Mouse (Mus musculus) small intestine, adult 2 months (tissue): ENCODE results near the gene Rasgef1b. TPM values are rescaled to one million over a fixed set of nuclear protein-coding genes. Genes with fewer than 3 reads are reported as not detected.

ENCODE experiments used
- H3K27ac ChIP-seq: fragments of 200-500 bp; 2 replicates; pipeline ENCODE4 v1.5.1; 2012; ENCODE audit warnings: low read depth, low read length, control low read depth, inconsistent platforms; ENCODE audit not compliant: insufficient read depth
- H3K27me3 ChIP-seq: fragments of 200-500 bp; 2 replicates; pipeline ENCODE4 v1.6.1; 2012; ENCODE audit warnings: mild to moderate bottlenecking, moderate library complexity, low read length, inconsistent platforms; ENCODE audit not compliant: control insufficient read depth, insufficient read depth
- H3K36me3 ChIP-seq: fragments of 200-500 bp; 2 replicates; pipeline ENCODE4 v1.6.1; 2012; ENCODE audit warnings: mild to moderate bottlenecking, low read length, control low read depth, inconsistent platforms; ENCODE audit not compliant: control insufficient read depth, insufficient read depth
- H3K4me1 ChIP-seq: fragments of 200-500 bp; 2 replicates; pipeline ENCODE4 v1.6.1; 2012; ENCODE audit warnings: low read length, inconsistent platforms, mixed read lengths; ENCODE audit not compliant: control insufficient read depth, insufficient read depth, insufficient read length
- H3K4me3 ChIP-seq: fragments of 200-500 bp; 2 replicates; pipeline ENCODE4 v1.5.1; 2012; ENCODE audit warnings: low read depth, mild to moderate bottlenecking, control low read depth, inconsistent platforms, low read length, moderate library complexity
- CTCF ChIP-seq: fragments of 200-500 bp; IDR thresholded peaks from 2 replicates; pipeline ENCODE4 v1.5.1; 2012; ENCODE audit warnings: low read depth, mild to moderate bottlenecking, control low read depth, inconsistent platforms, low read length, moderate library complexity, mixed read lengths; ENCODE audit not compliant: insufficient replicate concordance, insufficient read length; ENCODE audit errors: extremely low read depth
- POLR2A ChIP-seq: fragments of 200-500 bp; IDR thresholded peaks from 2 replicates; pipeline ENCODE4 v1.6.1; 2012; ENCODE audit warnings: low read depth, mild to moderate bottlenecking, control low read depth, inconsistent platforms, low read length, moderate library complexity
- WGBS: fragments of 180-500 bp; shearing (Covaris S2); methylation state at CpG from one replicate; pipeline ENCODE4 v1.1.7; 2018; 5-methylcytosine and 5-hydroxymethylcytosine counted together
- polyA plus RNA-seq: library from polyadenylated mRNA; depleted of rRNA; stranded (reverse); fragments of >200 nt; gene quantifications from 2 replicates; pipeline ENCODE4 v1.2.3, GENCODE M21; 2012

Rasgef1b gene
- polyA plus RNA-seq, 1 experiment, result 16.2 TPM

- TF ChIP-seq CTCF, result no peak
- no peak for TF ChIP-seq POLR2A
- H3K4me3 ChIP-seq, result no peak overlapping the region
- H3K36me3 ChIP-seq, result no peaks in the 10 kb centered on the region
- H3K27ac ChIP-seq, result no peak overlapping the region
- H3K4me1 ChIP-seq, result no peaks in the 10 kb centered on the region
- 68% methylated on average over 9 of the region's 9 CpGs for WGBS
- H3K27me3 ChIP-seq, result no peaks in the 10 kb centered on the region
Measured at GRCm38 (mm10) chr5:99504349-99504830, 224.5 kb downstream of the Rasgef1b start.

DNA sequence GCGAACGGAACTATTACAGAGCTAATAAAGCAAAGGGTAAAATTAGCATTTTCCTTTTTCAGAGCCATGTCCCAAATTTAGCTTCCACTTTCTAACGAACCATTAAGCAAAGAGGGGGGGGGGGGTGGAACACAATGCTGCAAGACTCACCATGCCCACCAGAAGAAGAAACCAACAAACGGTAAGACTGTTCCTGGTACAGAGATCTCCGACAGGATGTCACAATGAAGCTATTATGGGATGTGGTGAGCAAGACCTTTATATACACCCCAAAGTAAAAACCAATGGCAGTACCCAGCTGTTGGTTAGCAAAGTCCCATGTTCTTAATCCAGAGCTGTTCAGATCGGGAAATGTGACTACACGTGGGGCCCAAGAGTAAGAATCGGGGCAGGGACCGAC, 226.2 kb downstream of the Rasgef1b start:
- no peak for TF ChIP-seq POLR2A
- TF ChIP-seq CTCF, result no peak
- Histone ChIP-seq H3K27ac (no peak overlapping the region), H3K4me3 (no peak overlapping the region), H3K4me1 (no peaks in the 10 kb centered on the region), H3K36me3 (no peaks in the 10 kb centered on the region), H3K27me3 (no peaks in the 10 kb centered on the region)
- 89% methylated on average over 9 of the region's 9 CpGs for WGBS

DNA sequence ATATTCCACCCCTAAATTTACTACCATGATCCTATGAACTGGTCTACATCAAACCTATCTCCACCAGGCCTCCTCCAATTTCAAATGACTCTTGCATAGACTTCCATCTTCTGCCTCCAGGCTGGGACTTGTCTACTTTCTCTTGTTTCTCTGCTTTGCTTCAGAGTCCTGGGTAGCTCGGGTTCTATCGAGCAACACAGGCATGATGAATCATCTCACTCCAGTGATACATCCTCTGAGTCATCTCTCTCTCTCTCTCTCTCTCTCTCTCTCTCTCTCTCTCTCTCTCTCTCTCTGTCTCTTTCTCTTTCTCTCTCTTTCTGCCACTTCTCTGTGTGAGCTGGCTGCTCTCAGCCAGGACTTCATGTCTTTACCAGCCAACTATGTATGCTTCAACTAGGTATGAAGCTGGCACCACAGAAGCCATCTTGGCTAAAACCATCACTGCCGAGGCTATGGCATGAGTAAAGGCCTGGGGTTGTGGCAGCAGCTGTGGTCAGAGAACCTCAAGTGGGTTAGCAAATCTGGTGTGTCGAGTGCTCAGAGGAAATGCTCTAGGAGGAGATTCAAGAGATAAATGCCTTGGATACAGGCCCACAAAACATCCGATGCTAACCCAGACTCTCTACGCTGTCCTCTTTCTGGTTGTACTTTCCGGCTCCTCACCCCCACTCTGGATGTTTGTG, 229.3 kb downstream of the Rasgef1b start:
- Histone ChIP-seq H3K27me3 (no peaks in the 10 kb centered on the region), H3K27ac (no peak overlapping the region), H3K4me3 (no peak overlapping the region), H3K36me3 (no peaks in the 10 kb centered on the region), H3K4me1 (no peaks in the 10 kb centered on the region)
- TF ChIP-seq POLR2A, result no peak
- no peak for TF ChIP-seq CTCF
- 64% methylated on average over 7 of the region's 7 CpGs for whole genome bisulfite sequencing

GRCm38 (mm10) chr5:99497856-99498255, 231.0 kb downstream of the Rasgef1b start:
- 26% methylated on average over 11 of the region's 11 CpGs for WGBS
- no peak overlapping the region for H3K27ac ChIP-seq
- TF ChIP-seq POLR2A, result no peak
- TF ChIP-seq CTCF, result no peak

DNA sequence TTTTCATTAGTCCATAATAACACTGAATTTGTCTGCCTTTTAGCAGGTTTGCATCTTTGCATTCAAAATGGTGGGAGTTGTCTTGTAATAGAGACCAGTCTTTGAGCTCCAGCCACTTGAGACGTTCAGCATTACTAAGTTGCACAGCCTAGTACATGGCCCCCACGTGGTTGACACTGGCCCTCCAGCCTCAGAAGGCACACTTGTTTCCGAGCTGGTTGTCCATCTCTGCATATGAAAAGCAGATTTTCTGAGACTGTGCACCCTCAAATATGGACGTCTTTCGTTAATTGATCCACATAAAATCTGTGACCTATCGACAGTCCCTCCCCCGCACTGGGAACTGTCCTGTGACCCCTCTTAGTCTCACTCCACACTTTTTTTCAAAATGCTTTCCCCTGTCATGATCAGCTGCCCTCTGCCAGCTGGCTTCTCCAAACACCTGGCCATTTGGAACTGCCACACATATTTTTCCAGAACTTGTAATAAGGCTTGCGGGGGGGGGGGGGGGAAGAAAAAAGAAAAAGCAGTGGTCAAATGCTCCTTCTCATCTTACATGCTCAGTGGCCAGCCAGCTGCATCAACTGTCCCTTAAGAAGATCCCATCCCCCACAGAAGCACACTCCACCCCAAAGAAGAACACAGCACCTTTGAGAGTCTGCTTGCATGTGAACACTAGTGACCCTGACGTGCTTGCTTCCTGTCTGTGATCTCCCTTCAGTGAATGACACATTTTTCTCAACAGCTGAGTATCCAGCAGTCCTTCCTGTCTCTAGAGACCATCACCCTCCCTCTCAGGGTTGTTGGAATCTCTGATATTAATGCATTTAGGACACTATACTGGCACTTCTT, 231.7 kb downstream of the Rasgef1b start:
- TF ChIP-seq POLR2A (no peak), CTCF (no peak)
- WGBS, result 75% methylated on average over 9 of the region's 9 CpGs

More at GRCm38 (mm10) chr5:99497856-99498255, 231.0 kb downstream of the Rasgef1b start:
- Histone ChIP-seq H3K36me3 (no peaks in the 10 kb centered on the region), H3K27me3 (no peaks in the 10 kb centered on the region), H3K4me3 (no peak overlapping the region), H3K4me1 (no peaks in the 10 kb centered on the region)

DNA sequence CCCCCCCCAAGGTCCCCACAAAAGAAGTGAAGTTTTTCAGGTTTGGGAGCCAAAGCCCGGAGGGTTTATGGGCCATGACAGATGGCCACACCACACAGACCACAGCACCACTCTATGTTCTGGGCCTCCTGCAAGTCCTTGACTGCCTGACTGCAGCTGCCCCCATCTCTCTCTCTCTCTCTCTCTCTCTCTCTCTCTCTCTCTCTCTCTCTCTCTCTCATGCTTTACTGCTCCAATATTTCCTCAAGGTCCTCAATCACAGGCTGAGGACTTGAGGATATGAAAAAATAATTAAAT, 232.8 kb downstream of the Rasgef1b start:
- no peaks in the 10 kb centered on the region for H3K36me3 ChIP-seq
- H3K4me3 ChIP-seq, result no peak overlapping the region
- TF ChIP-seq POLR2A (no peak), CTCF (no peak)
- WGBS, result 89% methylated on average over 1 of the region's 1 CpGs
- H3K27ac ChIP-seq, result no peak overlapping the region
- no peaks in the 10 kb centered on the region for H3K27me3 ChIP-seq
- no peaks in the 10 kb centered on the region for H3K4me1 ChIP-seq

More for the DNA sequence above, 231.7 kb downstream of the Rasgef1b start:
- H3K27me3 ChIP-seq, result no peaks in the 10 kb centered on the region
- H3K36me3 ChIP-seq, result no peaks in the 10 kb centered on the region
- no peak overlapping the region for H3K4me3 ChIP-seq
- no peaks in the 10 kb centered on the region for H3K4me1 ChIP-seq
- H3K27ac ChIP-seq, result no peak overlapping the region
